Mouse (Mus musculus): ENCODE results near the gene Slc7a6.
A peak's percentile ranks its signal among the peaks of the same experiment; 100 is the strongest.

Slc7a6 gene

GRCm38 (mm10) chr8:106186394-106186793 lies 17.7 kb downstream of the Slc7a6 start:
- DNase-seq (ENCODE audit: low spot score in 2 of 2): no peak

GRCm38 (mm10) chr8:106189162-106189561 lies 20.5 kb downstream of the Slc7a6 start:
- DNase-seq (ENCODE audit: low spot score in 2 of 2): no peak

- DNase-seq (ENCODE audit: low spot score in 2 of 2): no peak
These were observed 23.0 kb downstream of the Slc7a6 start for GRCm38 (mm10) chr8:106191639-106192038.

- no peak for DNase-seq (ENCODE audit: low spot score in 2 of 2)
These were observed 24.5 kb downstream of the Slc7a6 start for GRCm38 (mm10) chr8:106193162-106193561.

- no peak for DNase-seq (ENCODE audit: low spot score in 2 of 2)
These were observed 25.4 kb downstream of the Slc7a6 start for GRCm38 (mm10) chr8:106194062-106194461.

GRCm38 (mm10) chr8:106198741-106199140 lies 30.1 kb downstream of the Slc7a6 start:
- DNase-seq (ENCODE audit: low spot score in 2 of 2): peak in 1 of 2 experiments; percentile 22

- peak in 1 of 2 experiments; percentile 28 for DNase-seq (ENCODE audit: low spot score in 2 of 2)
These were observed 30.9 kb downstream of the Slc7a6 start for GRCm38 (mm10) chr8:106199596-106199995.

GRCm38 (mm10) chr8:106210035-106210731 lies 41.5 kb downstream of the Slc7a6 start:
- DNase-seq (ENCODE audit: low spot score in 2 of 2): no peak

GRCm38 (mm10) chr8:106210821-106211345 lies 42.2 kb downstream of the Slc7a6 start, which contains the start of the genes Slc7a6os and Prmt7:
Gene Slc7a6os (minus strand): TSS chr8:106210935.
Gene Prmt7 (plus strand): TSS chr8:106210936.
- peak; percentile 87 to 95 for DNase-seq (ENCODE audit: low spot score in 2 of 2)

- no peak for DNase-seq (ENCODE audit: low spot score in 2 of 2)
These were observed 42.8 kb downstream of the Slc7a6 start for GRCm38 (mm10) chr8:106211421-106211820.

- DNase-seq (ENCODE audit: low spot score in 2 of 2): no peak
These were observed 45.3 kb downstream of the Slc7a6 start for GRCm38 (mm10) chr8:106213959-106214358.

GRCm38 (mm10) chr8:106219620-106220019 lies 51.0 kb downstream of the Slc7a6 start:
- DNase-seq (ENCODE audit: low spot score in 2 of 2): no peak

- peak in 1 of 2 experiments; percentile 56 for DNase-seq (ENCODE audit: low spot score in 2 of 2)
These were observed 57.9 kb downstream of the Slc7a6 start for GRCm38 (mm10) chr8:106226589-106226988.

- no peak for DNase-seq (ENCODE audit: low spot score in 2 of 2)
These were observed 62.9 kb downstream of the Slc7a6 start for GRCm38 (mm10) chr8:106231536-106231935.

- DNase-seq (ENCODE audit: low spot score in 2 of 2): no peak
These were observed 64.1 kb downstream of the Slc7a6 start for GRCm38 (mm10) chr8:106232751-106233150.

- no peak for DNase-seq (ENCODE audit: low spot score in 2 of 2)
These were observed 66.1 kb downstream of the Slc7a6 start for GRCm38 (mm10) chr8:106234567-106235261.

GRCm38 (mm10) chr8:106237106-106237505 lies 68.4 kb downstream of the Slc7a6 start:
- no peak for DNase-seq (ENCODE audit: low spot score in 2 of 2)

All from left cerebral cortex, adult 9 months (tissue).